In genomic region chr1:135531081-135531480, GRCm38 (mm10) we compare ENCODE assay signal across 9 mouse cellular contexts.
A peak's percentile ranks its signal among the peaks of the same experiment; 100 is the strongest.
DNase-seq lines count a peak whose midpoint lies in the region; ATAC-seq lines count a peak whose summit lies in the region.
"Had no signal": no experiment of that assay in that cellular context is flagged by ENCODE, and none has a peak within 500 bp of the region (broad histone marks: within the 10 kb centered on the region; RNA-seq: fewer than 3 reads in every experiment).

No protein-coding gene starts in this region.

- H3K9me3 ChIP-seq in hindbrain, embryonic 16.5 days (ENCODE audit: control insufficient read depth, low read length) = no peaks in the 10 kb centered on the region
- no peaks in the 10 kb centered on the region for H3K9me3 ChIP-seq in hindbrain, embryonic 14.5 days (ENCODE audit: control insufficient read depth, low read length)
- H3K9me3 ChIP-seq in intestine, embryonic 15.5 days = no peaks in the 10 kb centered on the region

- H3K9ac ChIP-seq in hindbrain, embryonic 16.5 days (ENCODE audit: low read depth, low read length) = peak overlapping the region; percentile 9; the same call in 1 of the 2 replicates
- no peak overlapping the region for H3K9ac ChIP-seq in hindbrain, embryonic 14.5 days
- H3K9ac ChIP-seq in intestine, embryonic 15.5 days = no peak overlapping the region

- no peak overlapping the region for H3K4me3 ChIP-seq in hindbrain, embryonic 16.5 days (ENCODE audit: low read length)
- H3K4me3 ChIP-seq in hindbrain, embryonic 14.5 days (replicated peaks; ENCODE audit: low read length) = no peak overlapping the region
- no peak overlapping the region for H3K4me3 ChIP-seq in intestine, embryonic 15.5 days (replicated peaks)

- H3K27ac ChIP-seq in hindbrain, embryonic 16.5 days (ENCODE audit: low read depth, low read length) = no peak overlapping the region
- H3K27ac ChIP-seq in hindbrain, embryonic 14.5 days = no peak overlapping the region
- H3K27ac ChIP-seq in intestine, embryonic 15.5 days = peak overlapping the region; percentile 57

- intact Hi-C loops in gastrocnemius, postnatal 14 days (cut with DNase I; ENCODE audit: low total_unique reads) = no loop called here

- no peak for DNase-seq in hindbrain, embryonic 14.5 days (ENCODE audit: low spot score)
- peak; percentile 69 for DNase-seq in MN1 (ENCODE audit: low spot score)
- DNase-seq in gastrocnemius, postnatal 14 days = peak; percentile 86
- DNase-seq in frontal cortex, postnatal 10 days (ENCODE audit: low spot score in 2 of 2) = no peak
- DNase-seq in cerebellum, adult 18-20 months = no peak

- H3K4me1 ChIP-seq in hindbrain, embryonic 16.5 days (ENCODE audit: control insufficient read depth, insufficient read depth, low read depth, low read length) = no peaks in the 10 kb centered on the region; the same call in 1 of the 2 replicates
- H3K4me1 ChIP-seq in hindbrain, embryonic 14.5 days (replicated peaks; ENCODE audit: control insufficient read depth, insufficient read depth, low read length) = 0 out of 2 replicates have a peak, but pooled peaks cover 4% of the 10 kb centered on the region
- peaks cover 26% of the 10 kb centered on the region for H3K4me1 ChIP-seq in intestine, embryonic 15.5 days (replicated peaks)

- no peaks in the 10 kb centered on the region for H3K27me3 ChIP-seq in hindbrain, embryonic 16.5 days (replicated peaks; ENCODE audit: control insufficient read depth, insufficient read depth, low read length)
- no peaks in the 10 kb centered on the region for H3K27me3 ChIP-seq in hindbrain, embryonic 14.5 days (ENCODE audit: control insufficient read depth, insufficient read depth, low read length)
- H3K27me3 ChIP-seq in intestine, embryonic 15.5 days (replicated peaks) = no peaks in the 10 kb centered on the region

- H3K36me3 ChIP-seq in hindbrain, embryonic 16.5 days (ENCODE audit: control insufficient read depth, insufficient read depth, low read length) = peaks cover 20% of the 10 kb centered on the region
- peaks cover 31% of the 10 kb centered on the region for H3K36me3 ChIP-seq in hindbrain, embryonic 14.5 days (replicated peaks; ENCODE audit: control insufficient read depth, insufficient read depth)
- H3K36me3 ChIP-seq in intestine, embryonic 15.5 days = peaks cover 5% of the 10 kb centered on the region; the same call in 1 of the 2 replicates

- H3K4me2 ChIP-seq in hindbrain, embryonic 16.5 days (ENCODE audit: low read length) = no peak overlapping the region
- no peak overlapping the region for H3K4me2 ChIP-seq in hindbrain, embryonic 14.5 days (replicated peaks)
- no peak overlapping the region for H3K4me2 ChIP-seq in intestine, embryonic 15.5 days (replicated peaks)

- WGBS in hindbrain, embryonic 16.5 days = 50% methylated on average over 10 of the region's 10 CpGs
- 62% methylated on average over 10 of the region's 10 CpGs for WGBS in hindbrain, embryonic 14.5 days
- 51% methylated on average over 10 of the region's 10 CpGs for WGBS in intestine, embryonic 15.5 days

- peak; percentile 47 for ATAC-seq in hindbrain, embryonic 16.5 days
- ATAC-seq in hindbrain, embryonic 14.5 days (ENCODE audit: low FRiP score) = no peak
- peak; percentile 66 for ATAC-seq in intestine, embryonic 15.5 days
- ATAC-seq in megakaryocyte progenitor cell, adult 5-6 weeks (replicated peaks; ENCODE audit: poor library complexity) = no peak
- ATAC-seq: forebrain, embryonic 14.5 days had no signal

Comparison
In these comparisons a context has a peak if more than half of its experiments do, and no peak if none do; other contexts are left out.
1. ATAC-seq: peak in hindbrain, embryonic 16.5 days (single experiment) and intestine, embryonic 15.5 days (single experiment); none in hindbrain, embryonic 14.5 days (single experiment) and megakaryocyte progenitor cell, adult 5-6 weeks (single experiment).
2. DNase-seq: peak in MN1 (single experiment) and gastrocnemius, postnatal 14 days (single experiment); none in hindbrain, embryonic 14.5 days (single experiment), frontal cortex, postnatal 10 days (0 of 2) and cerebellum, adult 18-20 months (0 of 2).